Mouse (Mus musculus) ES-CJ7 (cell line): ENCODE results near the gene Qrich2.
"Not testable (repeated sequence)": the region's sequence is repeated elsewhere in the genome, so short reads cannot be mapped to it uniquely, and the experiment has no call there.

ENCODE experiments used
- DNase-seq: peaks from one replicate; pipeline ENCODE4 v3.0.0; 2011; ENCODE audit warnings: low read depth, low spot score

Gene Qrich2

DNA sequence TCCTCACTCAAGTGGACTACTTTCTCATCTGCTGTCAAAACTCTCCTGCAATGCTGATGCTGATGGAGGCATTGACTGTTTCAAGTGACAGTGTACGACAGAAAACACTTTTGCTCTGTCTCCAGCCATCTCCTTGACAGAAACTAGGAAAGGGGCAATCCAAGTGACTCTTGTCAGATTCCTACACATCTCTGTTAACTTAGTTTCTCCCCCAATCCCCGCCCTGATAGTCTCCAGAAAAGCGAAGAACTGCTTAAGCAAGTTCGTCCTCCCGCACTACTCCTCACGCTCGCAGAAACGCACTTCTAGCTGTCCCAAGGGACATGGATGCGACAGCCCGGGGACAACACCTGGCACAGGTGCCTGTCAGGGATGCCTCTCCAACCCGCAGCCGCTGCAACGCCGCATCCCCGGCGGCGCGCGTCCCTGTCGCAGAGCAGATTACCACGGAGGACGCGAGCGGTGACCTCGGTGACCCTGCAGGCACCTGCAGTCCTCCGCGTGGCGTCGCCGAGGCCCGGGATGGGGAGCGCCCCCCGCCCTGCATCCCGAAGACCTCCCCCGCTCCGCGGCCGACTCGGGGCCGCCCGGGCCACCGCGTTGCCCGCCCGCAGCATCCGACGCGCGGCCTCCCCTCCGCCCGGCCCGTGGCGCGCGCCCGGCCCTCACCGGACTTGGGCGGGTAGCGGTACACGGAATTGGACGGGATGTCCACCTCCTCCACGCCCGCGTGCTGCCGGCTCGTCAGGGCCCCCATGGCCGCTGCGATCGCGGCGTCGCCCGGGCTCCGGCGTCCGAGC, 53.8 kb downstream of the Qrich2 start:
- DNase-seq: no peak

DNA sequence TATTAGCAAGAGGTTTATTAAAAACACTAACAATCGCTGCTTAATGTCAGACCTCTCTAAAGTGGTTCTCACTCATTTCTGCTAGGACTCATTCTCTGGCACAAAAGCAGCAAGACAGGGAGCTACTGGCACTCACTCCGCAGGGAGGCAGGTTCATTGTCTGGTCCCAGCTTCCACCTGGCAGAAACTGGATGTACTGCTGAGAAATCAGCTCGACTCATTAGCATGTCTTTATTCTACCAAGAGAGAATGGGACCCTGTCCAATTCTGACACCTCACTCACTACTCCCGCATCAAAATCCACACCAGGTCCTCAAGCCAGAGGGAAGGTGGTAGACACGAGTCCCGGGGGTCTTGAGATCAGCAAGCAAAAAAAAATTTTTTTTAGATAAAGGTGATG, 54.5 kb downstream of the Qrich2 start:
- peak; percentile 75 for DNase-seq

DNA sequence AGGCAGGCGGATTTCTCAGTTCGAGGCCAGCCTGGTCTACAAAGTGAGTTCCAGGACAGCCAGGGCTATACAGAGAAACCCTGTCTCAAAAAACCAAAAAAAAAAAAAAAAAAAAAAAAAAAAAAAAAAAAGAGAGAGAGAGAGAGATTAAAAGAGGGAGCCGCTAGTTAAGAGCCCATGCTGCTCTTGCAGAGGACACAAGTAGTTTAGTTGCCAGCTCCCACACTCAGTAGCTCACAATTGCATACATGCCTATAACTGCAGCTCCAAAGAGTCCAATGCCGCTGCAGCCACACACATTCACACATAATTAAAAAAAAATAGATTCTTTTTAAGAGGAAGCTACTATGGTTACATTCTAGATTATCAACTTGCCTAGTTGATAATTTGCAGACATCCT, 55.6 kb downstream of the Qrich2 start:
- DNase-seq: not testable (repeated sequence)

DNA sequence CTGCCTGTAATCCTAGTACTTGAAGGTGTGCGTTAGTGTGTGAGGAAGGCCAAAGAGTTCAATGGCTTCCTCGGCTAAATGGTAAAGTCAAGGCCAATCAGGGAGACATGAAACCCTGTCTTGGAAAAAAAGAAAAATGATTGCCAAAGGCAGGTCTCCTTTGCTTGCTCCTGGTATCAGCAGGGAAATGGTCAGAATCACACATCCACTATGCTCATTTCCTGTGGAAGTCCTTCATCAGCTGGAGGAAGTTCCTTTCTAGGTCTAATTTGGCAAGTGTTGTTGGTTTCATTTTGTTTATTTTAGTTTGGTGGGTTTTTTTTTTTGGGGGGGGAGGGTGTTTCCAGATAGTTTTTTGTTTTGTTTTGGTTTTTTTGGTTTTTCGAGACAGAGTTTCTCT, 57.0 kb downstream of the Qrich2 start:
- no peak for DNase-seq

DNA sequence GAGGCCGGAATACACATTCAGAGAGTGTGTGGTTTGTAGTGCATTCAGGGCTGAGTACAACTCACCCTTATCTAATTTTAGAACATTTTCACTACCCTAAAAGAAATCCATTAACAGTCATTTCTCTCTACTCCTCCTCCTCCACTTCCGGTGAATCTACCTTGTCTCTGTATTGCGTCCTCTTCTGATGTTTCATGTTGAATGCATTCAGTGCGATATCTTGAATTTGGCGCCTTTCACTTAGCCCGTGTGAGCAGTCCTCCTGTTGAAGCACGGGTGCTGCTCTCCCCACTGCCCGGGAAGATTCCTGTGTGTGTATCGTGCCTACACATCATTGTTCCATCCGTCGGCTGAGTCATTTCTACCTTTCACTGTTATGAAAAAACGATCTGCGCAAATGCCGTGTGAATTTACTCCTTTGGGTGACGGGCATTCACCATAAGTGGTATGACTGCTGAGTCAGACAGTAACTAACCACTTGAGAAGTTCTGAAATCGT, 59.8 kb downstream of the Qrich2 start:
- no peak for DNase-seq

DNA sequence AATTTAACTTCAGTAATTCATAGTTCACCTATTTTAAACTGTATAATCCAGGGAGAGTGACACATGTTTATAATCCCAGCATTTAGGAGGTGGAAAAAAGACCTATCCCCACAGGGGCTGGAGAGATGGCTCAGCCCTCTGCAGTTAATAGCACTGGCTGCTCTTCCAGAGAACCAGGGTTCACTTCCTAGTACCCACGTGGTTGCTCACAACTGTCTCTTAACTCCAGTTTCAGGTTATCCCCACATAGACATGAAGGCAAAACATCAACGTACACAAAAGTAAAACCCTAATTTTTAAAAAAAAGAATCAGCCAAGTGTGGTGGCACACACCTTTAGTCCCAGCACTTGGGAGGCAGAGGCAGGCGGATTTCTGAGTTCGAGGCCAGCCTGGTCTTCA, 60.4 kb downstream of the Qrich2 start:
- no peak for DNase-seq

DNA sequence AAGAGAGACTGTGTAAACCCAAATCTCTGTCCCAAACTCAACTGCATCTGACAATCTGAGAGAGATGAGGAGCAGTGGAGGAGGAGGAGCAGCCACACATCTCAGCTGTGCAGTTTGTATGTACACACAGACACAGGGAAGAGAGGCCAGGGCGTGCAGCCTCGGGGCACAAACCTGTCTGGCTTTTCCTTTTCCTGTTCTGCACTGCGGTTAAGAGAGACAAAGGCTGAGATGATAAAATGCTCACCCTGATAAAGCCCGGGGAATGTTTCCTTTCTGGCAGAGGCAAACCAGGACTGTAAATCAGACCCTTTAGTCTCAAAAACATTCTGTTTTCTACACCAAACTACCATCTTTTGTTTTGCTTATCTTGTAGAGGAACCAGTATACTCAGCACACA, 65.5 kb downstream of the Qrich2 start:
- no peak for DNase-seq

DNA sequence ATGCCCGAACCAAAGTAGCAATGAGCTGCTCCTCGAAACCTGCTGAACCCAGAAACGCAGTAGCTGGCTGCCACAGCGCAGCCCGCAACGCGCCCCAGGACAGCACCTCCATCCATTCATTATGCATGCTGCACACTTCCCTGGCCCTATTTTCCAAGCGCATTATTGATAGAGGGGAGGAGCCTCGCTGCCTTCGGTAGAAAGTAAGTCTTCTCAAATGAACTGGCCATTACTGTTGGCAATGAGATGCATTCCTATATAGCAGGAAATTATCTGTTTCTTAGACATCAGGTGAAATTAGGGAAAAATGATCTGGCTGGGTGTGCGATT, 67.7 kb downstream of the Qrich2 start:
- no peak for DNase-seq

DNA sequence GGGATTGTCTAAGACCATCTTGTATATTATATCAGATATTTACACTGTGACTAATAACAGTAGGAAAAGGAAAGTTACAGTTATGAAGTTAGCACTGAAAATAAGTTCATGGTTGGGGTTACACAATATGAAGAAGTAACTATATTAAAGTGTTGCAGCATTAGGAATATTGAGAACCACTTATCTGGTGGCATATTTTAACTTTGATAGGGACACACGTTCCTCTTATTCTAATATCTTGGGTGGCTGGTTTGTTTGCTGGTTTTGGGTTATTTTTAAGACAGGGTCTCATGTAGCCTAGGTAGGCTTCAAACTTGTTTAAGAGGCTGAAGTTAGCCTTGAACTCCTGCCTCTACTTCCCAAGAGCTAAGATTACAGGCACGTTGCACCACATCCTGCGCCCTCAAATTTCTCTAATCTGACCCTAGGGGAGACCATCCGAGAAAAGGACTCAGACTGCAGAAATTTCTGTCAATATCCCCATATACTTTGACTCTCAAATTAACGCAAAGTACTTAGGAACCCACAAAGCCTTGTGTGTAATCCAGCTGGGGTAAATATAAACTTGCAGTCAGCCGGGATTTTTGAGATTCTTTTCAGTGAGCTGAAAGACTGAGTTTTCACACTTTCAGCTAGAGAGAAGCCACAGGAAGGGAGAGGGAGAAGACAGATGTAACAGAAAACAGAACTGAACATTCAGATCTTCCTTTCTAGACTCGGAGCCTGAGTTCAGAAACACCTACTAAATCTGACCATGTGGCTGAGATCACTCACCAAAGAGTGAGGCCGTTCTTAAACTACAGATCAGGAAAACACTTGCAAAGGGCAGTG, 68.3 kb downstream of the Qrich2 start:
- DNase-seq: no peak

DNA sequence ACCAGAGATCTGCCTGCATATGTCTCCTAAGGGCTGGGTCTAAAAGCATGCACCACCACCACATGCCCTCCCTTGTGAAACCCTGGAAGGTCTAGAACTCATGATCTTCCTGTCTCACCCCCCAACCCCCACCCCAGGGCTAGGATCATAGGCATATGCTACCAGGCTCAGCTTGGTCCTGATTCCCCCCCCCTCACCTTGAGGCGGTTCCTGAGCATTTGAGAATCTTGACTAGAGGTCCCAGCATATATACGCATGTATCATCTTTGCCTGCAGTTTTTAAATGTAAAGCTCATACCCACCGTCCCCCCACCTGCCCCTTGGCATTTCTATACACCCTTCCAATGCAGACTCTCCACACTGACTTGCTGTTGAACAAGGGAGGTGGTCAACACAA, 69.1 kb downstream of the Qrich2 start:
- no peak for DNase-seq

DNA sequence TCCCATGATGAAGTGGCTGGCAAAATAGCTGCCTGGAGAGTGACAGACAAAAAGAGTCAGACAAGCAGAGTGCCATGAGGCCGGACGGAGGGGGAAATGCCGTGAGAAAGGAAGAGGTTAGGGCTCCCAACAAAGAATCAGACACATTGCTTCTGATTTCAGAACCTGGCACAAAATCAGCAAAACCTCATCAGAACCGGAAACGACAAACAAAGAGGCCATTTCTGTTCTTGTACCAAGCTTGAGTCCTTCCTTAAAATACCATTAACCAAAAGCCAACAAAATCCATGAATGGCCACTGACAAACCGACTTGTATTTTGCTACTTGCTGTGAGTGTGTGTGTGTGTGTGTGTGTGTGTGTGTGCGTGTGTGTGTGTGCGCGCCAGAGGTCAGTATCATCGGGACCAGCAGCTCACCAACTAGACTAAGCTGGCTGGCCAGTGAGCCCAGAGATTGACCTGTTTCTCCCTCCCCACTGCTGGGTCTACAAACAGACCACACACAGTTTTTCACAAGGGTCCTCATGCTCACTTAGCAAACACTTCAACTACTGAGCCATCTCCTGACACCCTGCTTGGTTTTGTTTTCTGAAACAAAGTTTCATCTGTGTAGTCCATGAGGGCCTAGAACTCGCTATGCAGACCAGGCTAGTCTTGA, 69.6 kb downstream of the Qrich2 start:
- DNase-seq: no peak

DNA sequence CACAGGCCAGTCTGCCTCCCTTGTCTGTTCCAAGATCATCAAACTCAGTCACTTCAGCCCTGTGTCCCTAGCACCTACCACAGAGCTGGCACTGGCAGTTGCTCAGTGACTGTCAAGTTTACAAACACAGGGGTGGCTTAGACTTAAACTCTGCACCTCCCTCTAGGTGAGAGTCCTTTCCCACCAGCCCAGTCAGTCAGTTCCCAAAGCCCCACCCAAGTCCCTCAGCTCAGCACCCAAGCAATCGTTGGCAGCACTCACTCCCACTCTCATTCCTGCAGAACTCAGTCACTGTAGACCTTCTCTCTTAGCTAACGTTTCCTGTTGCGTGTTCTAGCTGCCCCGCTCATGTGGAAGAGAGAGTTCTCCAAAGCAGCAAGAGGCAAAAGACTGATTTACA, 71.3 kb downstream of the Qrich2 start:
- DNase-seq: no peak
